Mouse (Mus musculus): ENCODE results near the gene Abhd11. TPM values are rescaled to one million over a fixed set of nuclear protein-coding genes. Genes with fewer than 3 reads are reported as not detected.

Abhd11 gene
- total RNA-seq, 2 experiments from 2014 or later, result 64.1 to 69.1 TPM

- intact Hi-C loops (cut with DNase I; ENCODE audit: low total_unique reads), result loop anchor here (10.0 kb wide), 2 partner anchors 62 to 172 kb away; partner anchors contain the start of genes Baz1b and Vps37d
- DNase-seq, result peak; percentile 79
These were observed 3.9 kb downstream of the Abhd11 start for GRCm38 (mm10) chr5:135012671-135013441.

- DNase-seq, result peak; percentile 79
- intact Hi-C loops (cut with DNase I; ENCODE audit: low total_unique reads), result loop anchor here (10.0 kb wide), 2 partner anchors 59 to 169 kb away; partner anchors contain the start of genes Baz1b and Vps37d
These were observed 6.5 kb downstream of the Abhd11 start for GRCm38 (mm10) chr5:135015497-135015896.

- intact Hi-C loops (cut with DNase I; ENCODE audit: low total_unique reads), result loop anchor here (10.0 kb wide), 2 partner anchors 59 to 169 kb away; partner anchors contain the start of genes Baz1b and Vps37d
- DNase-seq, result no peak
These were observed 7.3 kb downstream of the Abhd11 start for GRCm38 (mm10) chr5:135016224-135016759.

GRCm38 (mm10) chr5:135021814-135022213, 12.9 kb downstream of the Abhd11 start:
- intact Hi-C loops (cut with DNase I; ENCODE audit: low total_unique reads), result no loop called here
- no peak for DNase-seq

GRCm38 (mm10) chr5:135023344-135024173, 14.6 kb downstream of the Abhd11 start, which contains the start of gene Stx1a:
TSS of gene Stx1a (plus strand) at chr5:135023482.
- peak; percentile 90 for DNase-seq
- intact Hi-C loops (cut with DNase I; ENCODE audit: low total_unique reads), result no loop called here

GRCm38 (mm10) chr5:135024665-135025224, 15.8 kb downstream of the Abhd11 start:
- intact Hi-C loops (cut with DNase I; ENCODE audit: low total_unique reads), result no loop called here
- DNase-seq, result no peak

- intact Hi-C loops (cut with DNase I; ENCODE audit: low total_unique reads), result no loop called here
- DNase-seq, result no peak
These were observed 16.9 kb downstream of the Abhd11 start for GRCm38 (mm10) chr5:135025899-135026298.

GRCm38 (mm10) chr5:135029007-135029854, 20.3 kb downstream of the Abhd11 start:
- intact Hi-C loops (cut with DNase I; ENCODE audit: low total_unique reads), result no loop called here
- peak; percentile 69 for DNase-seq

- intact Hi-C loops (cut with DNase I; ENCODE audit: low total_unique reads), result no loop called here
- no peak for DNase-seq
These were observed 23.6 kb downstream of the Abhd11 start for GRCm38 (mm10) chr5:135032581-135032980.

- intact Hi-C loops (cut with DNase I; ENCODE audit: low total_unique reads), result no loop called here
- DNase-seq, result no peak
These were observed 25.6 kb downstream of the Abhd11 start for GRCm38 (mm10) chr5:135034593-135034992.

GRCm38 (mm10) chr5:135035608-135036359, 26.8 kb downstream of the Abhd11 start:
- no peak for DNase-seq
- intact Hi-C loops (cut with DNase I; ENCODE audit: low total_unique reads), result no loop called here

GRCm38 (mm10) chr5:135037946-135038345, 29.0 kb downstream of the Abhd11 start:
- DNase-seq, result no peak
- intact Hi-C loops (cut with DNase I; ENCODE audit: low total_unique reads), result no loop called here

GRCm38 (mm10) chr5:135039541-135039940, 30.6 kb downstream of the Abhd11 start:
- DNase-seq, result no peak
- intact Hi-C loops (cut with DNase I; ENCODE audit: low total_unique reads), result no loop called here

- intact Hi-C loops (cut with DNase I; ENCODE audit: low total_unique reads), result no loop called here
These were observed 31.1 kb downstream of the Abhd11 start for GRCm38 (mm10) chr5:135040059-135040458.

GRCm38 (mm10) chr5:135040777-135041176, 31.8 kb downstream of the Abhd11 start:
- intact Hi-C loops (cut with DNase I; ENCODE audit: low total_unique reads), result no loop called here
- no peak for DNase-seq

More at GRCm38 (mm10) chr5:135040059-135040458, 31.1 kb downstream of the Abhd11 start:
- no peak for DNase-seq

GRCm38 (mm10) chr5:135042105-135042788, 33.3 kb downstream of the Abhd11 start:
- intact Hi-C loops (cut with DNase I; ENCODE audit: low total_unique reads), result no loop called here
- no peak for DNase-seq

- no peak for DNase-seq
These were observed 35.6 kb downstream of the Abhd11 start for GRCm38 (mm10) chr5:135044575-135044974.

More at GRCm38 (mm10) chr5:135044575-135044974, 35.6 kb downstream of the Abhd11 start:
- intact Hi-C loops (cut with DNase I; ENCODE audit: low total_unique reads), result no loop called here

Data from gastrocnemius, postnatal 14 days (tissue).